Mouse (Mus musculus) heart, embryonic 14.5 days (tissue): ENCODE measurements around the gene Scgb1b24. TPM values are rescaled to one million over a fixed set of nuclear protein-coding genes. Genes with fewer than 3 reads are reported as not detected.

Experiments
- ATAC-seq: fragments of 200-750 bp; cut with Nextera tagmentation; 2 replicates; pipeline ENCODE4 v1.8.0; 2017; ENCODE audit warnings: low read depth, moderate TSS enrichment; ENCODE audit not compliant: insufficient number of reproducible peaks, insufficient read depth, low FRiP score
- H3K27ac ChIP-seq, 2 experiments: fragments of 200-500 bp in 1 of 2; fragments of 300-500 bp in 1 of 2; sonication (generic) in 1 of 2; replicated peaks in 1 of 2; 2 replicates each; pipeline ENCODE4 v1.5.1; 2012 to 2014; ENCODE audit warnings: low read depth in 2 of 2, low read length in 2 of 2, control low read depth in 1 of 2, mild to moderate bottlenecking in 1 of 2, mixed read lengths in 1 of 2; ENCODE audit not compliant: control insufficient read depth in 1 of 2, insufficient read depth in 1 of 2
- H3K27me3 ChIP-seq: fragments of 300-500 bp; sonication (generic); 2 replicates; pipeline ENCODE4 v1.6.1; 2014; ENCODE audit warnings: mild to moderate bottlenecking, low read length, control low read depth; ENCODE audit not compliant: control insufficient read depth, insufficient read depth
- H3K36me3 ChIP-seq: fragments of 300-500 bp; sonication (generic); 2 replicates; pipeline ENCODE4 v1.6.1; 2014; ENCODE audit warnings: mild to moderate bottlenecking, control low read depth, low read length, mixed read lengths; ENCODE audit not compliant: control insufficient read depth, insufficient read depth
- H3K4me1 ChIP-seq, 2 experiments: fragments of 200-500 bp in 1 of 2; fragments of 300-500 bp in 1 of 2; sonication (generic) in 1 of 2; 2 replicates each; pipeline ENCODE4 v1.6.1; 2012 to 2014; ENCODE audit warnings: low read length in 2 of 2, control low read depth in 1 of 2, mixed read lengths in 1 of 2; ENCODE audit not compliant: control insufficient read depth in 2 of 2, insufficient read depth in 2 of 2
- H3K4me2 ChIP-seq: fragments of 300-500 bp; sonication (generic); 2 replicates; pipeline ENCODE4 v1.6.1; 2014; ENCODE audit warnings: mild to moderate bottlenecking, low read length
- H3K4me3 ChIP-seq, 2 experiments: fragments of 200-500 bp in 1 of 2; fragments of 300-500 bp in 1 of 2; sonication (generic) in 1 of 2; 2 replicates each; pipeline ENCODE4 v1.5.1; 2012 to 2014; ENCODE audit warnings: low read length in 2 of 2, mild to moderate bottlenecking in 2 of 2, control low read depth in 1 of 2, low read depth in 1 of 2, moderate library complexity in 1 of 2; ENCODE audit not compliant: control insufficient read depth in 1 of 2, insufficient read depth in 1 of 2
- H3K9ac ChIP-seq: fragments of 300-500 bp; sonication (generic); 2 replicates; pipeline ENCODE4 v1.6.1; 2014; ENCODE audit warnings: mild to moderate bottlenecking, low read length
- H3K9me3 ChIP-seq: fragments of 300-500 bp; sonication (generic); 2 replicates; pipeline ENCODE4 v1.6.1; 2016; ENCODE audit warnings: low read length, control low read depth; ENCODE audit not compliant: control insufficient read depth
- WGBS: fragments of 180-500 bp; shearing (Covaris S2); extraction: QIAGEN DNeasy Blood & Tissue Kit; methylation state at CpG from one replicate; pipeline ENCODE4 v1.1.7; 2014; 5-methylcytosine and 5-hydroxymethylcytosine counted together
- polyA plus RNA-seq: library from polyadenylated mRNA; unstranded; fragments of >200 nt; fragmentation: Nextera tagmentation; extraction: Ambion mirVana; gene quantifications from 2 replicates; pipeline ENCODE4 v1.2.1, GENCODE M21; 2014

Scgb1b24 gene
- not detected in 2 replicates for polyA plus RNA-seq

DNA sequence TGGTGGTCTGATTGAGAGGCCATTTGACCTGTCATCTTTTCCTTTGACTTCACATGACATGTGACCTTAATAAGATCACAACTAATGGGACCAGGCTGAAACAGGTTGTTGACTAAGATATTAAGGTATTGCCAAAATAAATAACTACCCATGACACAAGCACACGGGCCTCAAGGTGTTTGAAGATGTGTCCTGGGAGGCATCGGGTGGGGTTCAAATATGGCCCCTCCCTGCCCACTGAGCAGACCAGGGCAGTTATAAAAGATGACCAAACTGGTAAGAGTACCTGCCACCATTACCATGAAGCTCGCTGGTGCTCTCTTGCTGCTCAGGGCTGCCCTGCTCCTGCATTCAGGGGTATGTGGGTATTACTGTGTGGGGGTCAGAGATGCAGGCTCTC lies at the start of gene Scgb1b24:
Gene Scgb1b24, plus strand, starts transcription at position 301 of the 400 bp plus-strand sequence.
- H3K4me2 ChIP-seq = no peak within 1 kb of the TSS
- H3K9ac ChIP-seq = no peak within 1 kb of the TSS
- no peak for ATAC-seq
- H3K27me3 ChIP-seq = no peaks in the 10 kb centered on the region
- H3K27ac ChIP-seq = no peak within 1 kb of the TSS
- H3K36me3 ChIP-seq = no peaks in the 10 kb centered on the region
- H3K9me3 ChIP-seq = peaks cover 62% of the 10 kb centered on the region
- H3K4me3 ChIP-seq = no peak within 1 kb of the TSS
- WGBS = 67% methylated on average over 3 of the region's 3 CpGs
- no peaks in the 10 kb centered on the region for H3K4me1 ChIP-seq

DNA sequence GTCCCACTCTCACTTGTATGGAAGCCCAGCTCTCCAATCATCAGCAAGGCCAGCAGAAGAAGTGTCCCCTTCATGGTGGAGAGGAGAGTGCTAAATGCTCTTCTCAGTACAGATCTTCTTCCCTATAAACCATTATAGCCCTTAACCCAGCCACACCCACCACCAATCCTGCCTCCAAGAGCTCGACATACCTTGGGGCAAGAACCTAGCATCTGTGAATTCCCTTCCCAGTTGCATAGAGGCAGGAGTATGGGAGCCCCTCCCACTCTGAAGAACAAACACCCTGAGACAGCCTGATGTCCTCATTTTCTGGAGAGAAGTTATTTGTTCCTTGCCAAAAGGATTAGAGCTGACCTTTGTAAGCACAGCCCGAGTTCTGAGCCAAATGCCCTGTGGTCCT lies 4.4 kb upstream of the Scgb1b24 start, which contains the start of gene Scgb2b24:
Gene Scgb2b24, minus strand, starts transcription at position 101 of the 400 bp plus-strand sequence.
- 54% methylated on average over 2 of the region's 2 CpGs for WGBS
- Histone ChIP-seq H3K4me3 (no peak within 1 kb of the TSS), H3K9me3 (peaks cover 66% of the 10 kb centered on the region), H3K36me3 (no peaks in the 10 kb centered on the region), H3K27me3 (no peaks in the 10 kb centered on the region), H3K4me1 (no peaks in the 10 kb centered on the region), H3K4me2 (no peak within 1 kb of the TSS), H3K27ac (no peak within 1 kb of the TSS), H3K9ac (no peak within 1 kb of the TSS)
- ATAC-seq = no peak

Other genes with a start within 250 kb of the Scgb1b24 start
- gene Scgb2b21, start 223.3 kb upstream of the Scgb1b24 start, polyA plus RNA-seq = not detected in 2 replicates
- gene Scgb2b24, start 4.5 kb upstream of the Scgb1b24 start, polyA plus RNA-seq = not detected in 2 replicates
- not detected in 2 replicates for gene Scgb2b26, start 201.2 kb downstream of the Scgb1b24 start, polyA plus RNA-seq